Mouse (Mus musculus) megakaryocyte, embryonic 14.5 days (primary cell): ENCODE results near the gene Vps72.

Source experiments
- FLI1 ChIP-seq: IDR thresholded peaks from 2 replicates; pipeline ENCODE4 v1.6.1; 2012; ENCODE audit warnings: low read length, inconsistent platforms, mixed read lengths
- GATA1 ChIP-seq: IDR thresholded peaks from 3 replicates; pipeline ENCODE4 v1.6.1; 2012; ENCODE audit warnings: mixed read lengths, low read length, inconsistent platforms, borderline replicate concordance

- TF ChIP-seq GATA1 (no peak; the same call in 2 of the 3 replicates), FLI1 (no peak)
Measured at GRCm38 (mm10) chr3:95133680-95134101, 22.9 kb downstream of the Vps72 start, which contains the start of the genes Scnm1 and Lysmd1.
